Mouse (Mus musculus): ENCODE data around the gene Thrap3. TPM values are rescaled to one million over a fixed set of nuclear protein-coding genes. Genes with fewer than 3 reads are reported as not detected.

The Thrap3 gene
- polyA plus RNA-seq, 1 experiment from 2014 or later = 143 TPM

- Histone ChIP-seq H3K4me1 (replicated peaks) (peaks cover 32% of the 10 kb centered on the region), H3K4me2 (no peak overlapping the region), H3K27ac (replicated peaks) (no peak overlapping the region), H3K4me3 (no peak overlapping the region), H3K36me3 (no peaks in the 10 kb centered on the region), H3K9ac (no peak overlapping the region), H3K9me3 (no peaks in the 10 kb centered on the region), H3K27me3 (no peaks in the 10 kb centered on the region)
- WGBS = 88% methylated on average over 12 of the region's 12 CpGs
- ATAC-seq (ENCODE audit: low read depth) = no peak
These were observed 2.2 kb upstream of the Thrap3 start for GRCm38 (mm10) chr4:126204661-126205230.

- no peak overlapping the region for H3K4me2 ChIP-seq
- no peak for ATAC-seq (ENCODE audit: low read depth)
- H3K4me3 ChIP-seq = no peak overlapping the region
- no peaks in the 10 kb centered on the region for H3K27me3 ChIP-seq
- H3K36me3 ChIP-seq = no peaks in the 10 kb centered on the region
- peaks cover 39% of the 10 kb centered on the region for H3K4me1 ChIP-seq (replicated peaks)
- 81% methylated on average over 8 of the region's 8 CpGs for WGBS
- no peaks in the 10 kb centered on the region for H3K9me3 ChIP-seq
- 0 out of 2 replicates have a peak overlapping the region, but pooled peaks have one; percentile 96 for H3K27ac ChIP-seq (replicated peaks)
- no peak overlapping the region for H3K9ac ChIP-seq
These were observed 1.5 kb upstream of the Thrap3 start for GRCm38 (mm10) chr4:126204016-126204415.

- peaks cover 45% of the 10 kb centered on the region for H3K4me1 ChIP-seq (replicated peaks)
- no peak for ATAC-seq (ENCODE audit: low read depth)
- WGBS = 74% methylated on average over 10 of the region's 10 CpGs
- peak overlapping the region; percentile 75 for H3K9ac ChIP-seq
- H3K27me3 ChIP-seq = no peaks in the 10 kb centered on the region
- no peaks in the 10 kb centered on the region for H3K36me3 ChIP-seq
- H3K4me3 ChIP-seq = peak overlapping the region; percentile 81
- H3K4me2 ChIP-seq = peak overlapping the region; percentile 62
- peak overlapping the region; percentile 96 for H3K27ac ChIP-seq (replicated peaks)
- no peaks in the 10 kb centered on the region for H3K9me3 ChIP-seq
These were observed 856 bp upstream of the Thrap3 start for GRCm38 (mm10) chr4:126203336-126203895.

DNA sequence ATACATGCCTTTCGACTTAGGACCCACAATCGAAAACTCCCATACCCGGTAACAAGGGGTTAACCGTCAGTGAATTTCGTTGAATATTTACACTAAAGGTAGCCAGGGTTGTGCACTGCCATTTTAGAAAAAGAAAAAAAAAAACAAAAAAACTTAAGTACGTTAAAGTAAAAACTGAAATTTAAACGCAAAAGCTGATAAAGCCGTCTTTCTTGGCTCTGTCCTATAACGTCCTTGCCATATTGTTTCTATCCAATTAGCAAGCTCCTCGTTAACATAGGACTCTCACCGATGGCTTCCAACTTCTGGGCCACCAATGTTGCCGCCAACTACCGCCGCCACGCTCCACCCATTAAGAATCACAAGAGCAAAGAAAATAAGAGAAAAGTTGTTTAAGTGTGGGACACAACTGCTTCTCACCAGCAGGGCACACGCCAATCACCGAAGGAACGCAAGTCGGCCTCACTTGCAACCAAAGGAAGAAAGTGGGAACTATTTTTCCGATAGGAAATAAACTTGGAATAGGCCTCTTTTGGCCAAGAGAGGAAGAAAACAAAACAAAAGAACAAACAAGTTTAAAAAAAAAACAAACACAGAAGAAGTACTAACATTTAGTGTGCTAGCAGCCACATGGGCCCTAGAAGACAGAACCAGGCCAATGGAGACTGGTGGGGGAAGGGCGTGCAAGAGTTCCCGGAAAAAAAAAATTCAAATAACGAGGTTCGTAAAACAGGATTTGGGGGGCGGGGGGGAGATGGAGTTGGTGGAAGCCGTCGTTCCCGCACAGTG, 852 bp downstream of the Thrap3 start:
- ATAC-seq (ENCODE audit: low read depth) = no peak
- peak overlapping the region; percentile 83 for H3K9ac ChIP-seq
- no peaks in the 10 kb centered on the region for H3K9me3 ChIP-seq
- H3K27me3 ChIP-seq = no peaks in the 10 kb centered on the region
- H3K4me3 ChIP-seq = peak overlapping the region; percentile 81
- 1% methylated on average over 28 of the region's 28 CpGs for whole genome bisulfite sequencing
- H3K27ac ChIP-seq (replicated peaks) = peak overlapping the region; percentile 96
- H3K36me3 ChIP-seq = no peaks in the 10 kb centered on the region
- peaks cover 53% of the 10 kb centered on the region for H3K4me1 ChIP-seq (replicated peaks)
- H3K4me2 ChIP-seq = peak overlapping the region; percentile 65

- H3K4me3 ChIP-seq = peak overlapping the region; percentile 81
- ATAC-seq (ENCODE audit: low read depth) = no peak
- H3K27me3 ChIP-seq = no peaks in the 10 kb centered on the region
- peaks cover 53% of the 10 kb centered on the region for H3K4me1 ChIP-seq (replicated peaks)
- H3K4me2 ChIP-seq = peak overlapping the region; percentile 65
- WGBS = 75% methylated on average over 2 of the region's 2 CpGs
- H3K9me3 ChIP-seq = no peaks in the 10 kb centered on the region
- H3K36me3 ChIP-seq = no peaks in the 10 kb centered on the region
- peak overlapping the region; percentile 83 for H3K9ac ChIP-seq
- H3K27ac ChIP-seq (replicated peaks) = no peak overlapping the region
These were observed 1.9 kb downstream of the Thrap3 start for GRCm38 (mm10) chr4:126200656-126201055.

DNA sequence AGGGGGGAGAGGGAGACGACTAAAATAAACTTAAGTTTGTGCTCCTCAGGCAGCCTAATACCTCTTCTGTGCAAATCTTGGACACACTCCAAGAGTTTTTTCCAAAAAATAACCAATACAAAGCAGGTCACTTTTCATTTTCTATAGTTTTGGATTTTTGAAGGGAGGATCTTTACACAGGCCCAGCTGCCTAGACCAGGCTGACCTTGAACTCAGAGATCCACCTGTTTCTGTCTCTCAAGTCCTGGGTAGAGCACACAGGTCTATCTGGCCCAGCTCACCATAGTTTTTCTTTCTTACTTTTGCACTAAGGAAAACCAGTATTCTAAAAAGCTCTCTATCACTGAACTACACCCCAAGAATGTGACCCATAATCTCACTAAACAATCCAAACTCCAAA, 2.5 kb downstream of the Thrap3 start:
- no peaks in the 10 kb centered on the region for H3K36me3 ChIP-seq
- H3K4me1 ChIP-seq (replicated peaks) = peaks cover 53% of the 10 kb centered on the region
- no peaks in the 10 kb centered on the region for H3K27me3 ChIP-seq
- no peak overlapping the region for H3K27ac ChIP-seq (replicated peaks)
- H3K9ac ChIP-seq = peak overlapping the region; percentile 83; the same call in 1 of the 2 replicates
- WGBS = 71% methylated on average over 1 of the region's 1 CpGs
- H3K4me3 ChIP-seq = peak overlapping the region; percentile 81
- ATAC-seq (ENCODE audit: low read depth) = no peak
- peak overlapping the region; percentile 65 for H3K4me2 ChIP-seq
- H3K9me3 ChIP-seq = no peaks in the 10 kb centered on the region

DNA sequence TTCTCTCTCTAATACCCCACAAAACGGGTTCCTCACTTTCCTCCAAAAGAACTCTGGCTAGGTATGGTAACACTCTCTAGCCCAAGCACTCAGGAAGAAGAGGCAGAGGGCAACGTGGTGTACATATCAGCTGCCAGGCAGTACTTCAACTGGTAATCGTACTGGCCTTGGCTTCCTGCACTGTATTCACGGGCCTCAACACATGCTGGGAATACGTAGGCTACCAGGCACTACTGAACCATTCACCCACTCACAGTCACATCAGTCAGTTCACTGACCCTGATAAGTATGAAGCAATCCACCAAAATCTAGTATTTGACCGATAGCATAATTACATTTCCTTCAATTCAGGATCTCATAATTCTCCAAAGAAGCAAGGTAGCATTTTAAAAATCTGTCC, 3.0 kb downstream of the Thrap3 start:
- Histone ChIP-seq H3K9ac (no peak overlapping the region), H3K4me2 (peak overlapping the region; percentile 65; the same call in 1 of the 2 replicates), H3K4me3 (no peak overlapping the region), H3K4me1 (replicated peaks) (peaks cover 53% of the 10 kb centered on the region), H3K9me3 (no peaks in the 10 kb centered on the region), H3K27me3 (no peaks in the 10 kb centered on the region), H3K36me3 (no peaks in the 10 kb centered on the region), H3K27ac (replicated peaks) (no peak overlapping the region)
- no peak for ATAC-seq (ENCODE audit: low read depth)
- WGBS = 88% methylated on average over 6 of the region's 6 CpGs

GRCm38 (mm10) chr4:126197485-126197884, 5.1 kb downstream of the Thrap3 start:
- peaks cover 16% of the 10 kb centered on the region for H3K36me3 ChIP-seq
- peaks cover 41% of the 10 kb centered on the region for H3K4me1 ChIP-seq (replicated peaks)
- H3K9ac ChIP-seq = no peak overlapping the region
- no peak overlapping the region for H3K4me2 ChIP-seq
- WGBS = 70% methylated on average over 3 of the region's 3 CpGs
- no peak overlapping the region for H3K27ac ChIP-seq (replicated peaks)
- no peaks in the 10 kb centered on the region for H3K9me3 ChIP-seq
- no peak for ATAC-seq (ENCODE audit: low read depth)
- no peaks in the 10 kb centered on the region for H3K27me3 ChIP-seq
- no peak overlapping the region for H3K4me3 ChIP-seq

DNA sequence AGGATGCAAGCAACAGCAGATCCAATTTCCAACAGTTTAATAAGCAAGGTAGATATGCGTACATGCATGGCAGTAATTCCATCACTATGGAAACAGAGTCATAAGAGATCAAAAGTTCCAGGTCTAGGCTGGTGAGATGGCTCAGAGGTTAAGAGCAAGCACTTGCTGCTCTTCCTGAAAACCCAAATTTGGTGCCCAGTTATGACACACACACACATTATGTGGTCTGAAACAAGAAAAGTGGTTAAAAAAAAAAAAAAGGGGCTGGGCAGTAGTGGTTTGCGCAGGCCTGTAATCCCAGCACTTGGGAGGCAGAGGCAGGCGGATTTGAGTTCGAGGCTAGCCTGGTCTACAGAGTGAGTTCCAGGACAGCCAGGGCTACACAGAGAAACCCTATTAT, 7.6 kb downstream of the Thrap3 start:
- no peak overlapping the region for H3K27ac ChIP-seq (replicated peaks)
- H3K4me2 ChIP-seq = no peak overlapping the region
- no peaks in the 10 kb centered on the region for H3K9me3 ChIP-seq
- H3K4me3 ChIP-seq = no peak overlapping the region
- H3K27me3 ChIP-seq = no peaks in the 10 kb centered on the region
- WGBS = 98% methylated on average over 4 of the region's 4 CpGs
- peaks cover 23% of the 10 kb centered on the region for H3K4me1 ChIP-seq (replicated peaks)
- no peak for ATAC-seq (ENCODE audit: low read depth)
- H3K36me3 ChIP-seq = peaks cover 25% of the 10 kb centered on the region
- H3K9ac ChIP-seq = no peak overlapping the region

- no peak overlapping the region for H3K4me2 ChIP-seq
- no peak overlapping the region for H3K9ac ChIP-seq
- H3K36me3 ChIP-seq = peaks cover 25% of the 10 kb centered on the region
- no peaks in the 10 kb centered on the region for H3K9me3 ChIP-seq
- no peak overlapping the region for H3K27ac ChIP-seq (replicated peaks)
- H3K4me3 ChIP-seq = no peak overlapping the region
- peaks cover 16% of the 10 kb centered on the region for H3K4me1 ChIP-seq (replicated peaks)
- no peak for ATAC-seq (ENCODE audit: low read depth)
- no peaks in the 10 kb centered on the region for H3K27me3 ChIP-seq
These were observed 8.3 kb downstream of the Thrap3 start for GRCm38 (mm10) chr4:126194216-126194615.

DNA sequence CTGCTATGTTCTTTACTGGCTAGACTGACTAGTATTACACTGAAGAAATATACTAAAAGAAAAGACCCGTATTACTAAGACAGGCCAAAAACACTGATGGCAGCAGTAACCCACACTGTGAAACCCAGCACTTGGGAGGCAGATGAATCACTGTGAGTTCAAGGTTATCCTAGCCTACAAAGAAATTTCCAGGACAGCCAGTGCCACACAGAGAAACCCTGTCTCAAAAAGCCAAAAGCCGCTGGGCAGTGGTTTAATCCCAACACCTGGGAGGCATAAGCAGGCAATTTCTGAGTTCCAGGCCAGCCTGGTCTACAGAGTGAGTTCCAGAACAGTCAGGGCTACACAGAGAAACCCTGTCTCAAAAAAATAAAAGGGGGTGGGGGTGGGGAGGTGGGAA, 11.9 kb downstream of the Thrap3 start:
- no peaks in the 10 kb centered on the region for H3K27me3 ChIP-seq
- 96% methylated on average over 2 of the region's 2 CpGs for WGBS
- no peak overlapping the region for H3K4me2 ChIP-seq
- H3K9ac ChIP-seq = no peak overlapping the region
- no peak for ATAC-seq (ENCODE audit: low read depth)
- no peak overlapping the region for H3K4me3 ChIP-seq
- no peaks in the 10 kb centered on the region for H3K9me3 ChIP-seq
- H3K4me1 ChIP-seq (replicated peaks) = peaks cover 3% of the 10 kb centered on the region; the same call in 1 of the 2 replicates
- H3K27ac ChIP-seq (replicated peaks) = no peak overlapping the region
- H3K36me3 ChIP-seq = peaks cover 25% of the 10 kb centered on the region

DNA sequence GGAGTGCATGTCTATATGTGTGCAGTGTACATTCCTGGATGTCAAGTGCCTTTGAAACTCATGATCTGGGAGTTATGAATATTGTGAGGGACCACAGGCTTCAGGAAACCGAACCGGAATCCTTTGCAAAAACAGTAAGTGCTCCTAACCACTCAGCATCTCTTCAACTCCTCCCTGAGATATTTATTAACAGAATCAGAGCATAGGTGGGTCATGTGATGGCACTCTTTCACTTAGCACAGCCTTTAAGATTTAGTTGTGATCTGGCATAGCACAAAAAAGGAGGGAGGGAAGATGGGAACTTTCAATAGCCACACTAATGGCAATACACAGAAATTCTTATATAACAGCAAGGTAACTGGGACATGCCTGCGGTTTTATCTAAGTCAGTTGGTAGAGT, 15.5 kb downstream of the Thrap3 start:
- H3K4me1 ChIP-seq (replicated peaks) = peaks cover 3% of the 10 kb centered on the region; the same call in 1 of the 2 replicates
- peaks cover 16% of the 10 kb centered on the region; the same call in 1 of the 2 replicates for H3K36me3 ChIP-seq
- no peak for ATAC-seq (ENCODE audit: low read depth)
- no peak overlapping the region for H3K27ac ChIP-seq (replicated peaks)
- H3K9me3 ChIP-seq = no peaks in the 10 kb centered on the region
- no peaks in the 10 kb centered on the region for H3K27me3 ChIP-seq
- no peak overlapping the region for H3K4me2 ChIP-seq
- no peak overlapping the region for H3K9ac ChIP-seq
- 91% methylated on average over 3 of the region's 3 CpGs for WGBS
- no peak overlapping the region for H3K4me3 ChIP-seq

All from neural tube, embryonic 13.5 days (tissue).